Mouse (Mus musculus) natural killer cell, adult 2 months (primary cell): Measurements from ENCODE around the gene Slc6a5.
"Not testable (repeated sequence)": the region's sequence is repeated elsewhere in the genome, so short reads cannot be mapped to it uniquely, and the experiment has no call there.

Experiments
- DNase-seq, 2 experiments: peaks; one replicate each; pipeline ENCODE4 v3.0.0; 2022; ENCODE audit warnings: low spot score in 2 of 2

The Slc6a5 gene

DNA sequence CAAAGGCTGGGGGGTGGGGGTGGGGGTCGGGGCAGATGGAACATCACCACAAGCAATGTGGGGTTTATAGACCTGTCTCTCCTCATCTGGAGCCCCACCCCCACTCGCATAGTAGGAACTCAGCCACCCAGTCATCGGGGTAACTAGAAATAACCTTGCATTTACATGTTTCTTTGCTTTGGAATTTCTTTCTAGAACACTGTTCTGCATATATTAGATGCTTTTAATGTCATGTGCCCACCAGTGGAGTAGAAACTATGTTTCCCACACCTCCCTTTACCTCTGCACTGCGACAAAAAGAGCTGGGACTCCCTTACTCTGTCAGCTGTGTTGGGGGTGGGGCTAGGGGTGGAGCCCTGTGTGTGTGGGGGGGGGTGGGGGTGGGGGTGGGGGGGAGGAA is 3.2 kb downstream of the Slc6a5 start:
- no peak for DNase-seq

DNA sequence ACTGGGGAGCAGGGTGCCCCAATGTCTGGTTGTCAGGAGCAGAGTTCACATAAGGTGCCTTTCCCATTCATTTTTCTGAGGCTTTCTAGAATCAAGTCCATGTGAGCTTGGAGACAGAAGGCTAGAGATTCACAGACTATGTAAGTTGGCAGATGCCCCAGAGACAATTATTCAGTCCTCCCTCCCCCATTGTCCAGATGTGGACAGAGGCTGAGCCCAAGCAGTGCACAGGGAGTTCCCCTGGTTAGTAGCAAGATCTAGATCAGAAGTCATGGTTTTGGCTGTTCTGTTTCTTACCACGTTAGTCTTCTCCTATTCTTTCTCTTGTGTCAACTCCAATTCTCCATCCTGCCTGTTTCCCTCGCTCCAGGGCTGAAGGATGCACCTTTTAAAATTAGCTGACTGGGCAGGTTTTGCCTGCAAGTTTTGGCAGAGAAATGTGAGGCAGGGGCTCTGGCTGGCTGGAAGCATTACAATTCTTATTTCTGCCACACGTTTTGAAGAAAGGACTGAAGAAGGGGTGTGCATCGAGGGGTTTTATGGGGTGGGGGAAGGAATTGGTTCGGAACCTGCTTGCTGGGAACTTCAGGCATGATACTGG is 3.9 kb downstream of the Slc6a5 start:
- no peak for DNase-seq

GRCm38 (mm10) chr7:49914946-49915345 is 5.0 kb downstream of the Slc6a5 start:
- DNase-seq, result no peak

DNA sequence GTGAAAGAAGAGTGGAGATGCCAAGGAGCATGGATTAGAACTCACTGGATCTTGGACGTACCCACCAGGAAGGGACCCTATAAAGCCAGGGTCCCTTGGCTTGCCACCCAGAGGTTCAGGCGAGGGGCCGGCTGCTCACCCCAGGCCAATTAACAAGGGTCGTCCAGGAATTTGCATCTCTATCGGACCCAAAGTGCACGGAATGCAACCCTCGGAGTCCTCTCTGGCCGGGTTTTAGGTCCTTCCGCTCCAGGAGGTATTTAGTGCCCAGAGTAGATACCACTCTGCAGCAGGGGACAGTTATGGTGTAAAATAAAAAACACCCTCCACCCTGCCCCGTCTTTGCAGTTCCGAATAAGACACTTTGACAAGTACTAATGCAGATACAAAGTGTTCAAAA is 5.5 kb downstream of the Slc6a5 start:
- no peak for DNase-seq

DNA sequence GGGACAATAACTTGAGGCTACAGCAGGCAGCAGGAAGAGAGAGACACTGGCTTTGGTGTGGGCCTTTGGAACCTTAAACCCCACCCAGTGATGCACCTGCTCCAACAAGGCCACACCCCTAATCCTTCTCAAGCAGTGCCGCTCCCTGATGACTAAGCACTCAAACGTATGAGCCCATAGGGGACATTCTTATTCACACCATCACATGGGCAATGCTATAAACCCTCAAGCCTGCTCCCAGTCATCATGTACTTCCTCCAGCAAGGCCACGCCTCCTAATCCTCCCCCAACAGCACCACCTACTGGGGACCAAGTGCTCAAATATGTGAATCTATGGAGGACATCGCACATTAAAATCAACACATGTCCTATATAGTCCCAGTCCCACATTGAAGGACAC is 9.5 kb downstream of the Slc6a5 start:
- no peak for DNase-seq

DNA sequence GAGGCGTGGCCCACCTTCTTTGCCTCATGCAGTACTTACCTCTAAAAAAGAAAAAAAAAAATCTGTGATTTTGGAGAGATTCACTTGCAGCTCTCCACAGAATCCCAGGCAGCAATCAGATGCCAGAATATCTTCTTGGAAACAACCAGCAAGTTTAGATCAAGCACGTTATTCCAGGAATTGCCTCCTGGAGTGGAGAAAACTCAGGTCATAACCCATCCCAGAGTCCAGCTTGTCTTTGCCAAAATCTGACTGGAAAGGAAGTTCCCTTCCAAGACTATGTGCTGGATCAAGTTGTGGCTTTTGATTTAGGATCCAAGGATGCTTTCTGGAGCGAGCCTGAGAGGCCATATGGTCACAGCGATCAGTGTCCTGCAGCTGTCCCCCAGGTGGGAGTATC is 10.8 kb downstream of the Slc6a5 start:
- no peak for DNase-seq

GRCm38 (mm10) chr7:49922928-49923327 is 13.0 kb downstream of the Slc6a5 start:
- no peak for DNase-seq

DNA sequence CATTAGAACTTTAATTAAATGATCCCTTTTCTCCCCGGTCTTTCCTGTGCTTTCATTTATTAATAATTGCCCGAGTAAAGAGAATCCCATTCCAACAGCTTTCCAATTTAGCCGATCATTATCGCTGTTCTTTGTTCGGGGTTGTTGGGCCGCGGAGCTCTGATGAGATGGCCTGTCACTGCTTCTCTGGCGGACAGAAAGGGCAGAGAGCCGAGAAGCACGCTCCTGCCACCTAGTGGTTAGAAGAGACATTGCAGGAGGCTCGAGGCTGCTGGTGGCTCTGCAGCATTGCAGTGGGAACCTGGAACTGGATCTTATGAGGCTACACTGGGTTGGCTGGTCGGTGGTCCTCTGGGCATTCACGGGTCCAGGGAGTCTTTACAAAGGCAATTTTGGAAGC is 13.4 kb downstream of the Slc6a5 start:
- peak; percentile 42 to 58 for DNase-seq

DNA sequence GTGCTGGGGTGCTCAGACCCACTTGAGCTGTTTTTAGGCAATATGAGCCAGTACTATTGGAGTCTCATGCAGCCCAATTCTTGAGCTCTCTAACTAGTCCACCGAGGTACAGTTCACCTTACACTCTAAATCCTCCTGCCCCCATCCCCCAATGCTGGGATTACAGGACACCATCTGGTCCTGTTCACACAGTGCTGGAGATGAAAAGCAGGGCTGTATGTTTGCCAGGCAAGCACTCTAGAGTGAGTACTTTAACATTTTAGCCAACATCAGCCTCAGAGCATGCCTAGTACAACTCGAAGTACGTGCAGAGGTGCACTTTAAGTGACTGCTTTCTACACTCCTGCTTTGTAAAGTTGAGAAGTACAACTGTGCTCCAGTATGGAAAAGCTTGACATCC is 18.6 kb downstream of the Slc6a5 start:
- no peak for DNase-seq

DNA sequence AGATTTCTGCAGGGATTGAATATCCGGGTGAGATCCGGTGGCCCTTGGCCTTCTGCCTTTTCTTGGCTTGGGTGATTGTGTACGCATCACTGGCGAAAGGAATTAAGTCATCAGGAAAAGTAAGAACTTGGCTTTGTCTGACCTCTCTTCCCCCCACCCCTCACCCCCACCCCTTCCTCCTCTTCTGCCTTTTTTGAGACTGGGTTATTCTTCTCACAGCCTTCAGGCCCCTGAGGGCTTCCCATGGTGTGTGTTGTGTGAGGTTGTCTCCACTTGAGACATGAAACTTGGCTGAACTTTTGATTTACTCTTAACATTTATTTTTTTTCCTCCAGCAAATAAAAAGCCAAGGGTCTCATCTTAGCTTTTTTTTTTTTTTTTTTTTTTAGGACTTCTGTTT is 20.1 kb downstream of the Slc6a5 start:
- no peak for DNase-seq

DNA sequence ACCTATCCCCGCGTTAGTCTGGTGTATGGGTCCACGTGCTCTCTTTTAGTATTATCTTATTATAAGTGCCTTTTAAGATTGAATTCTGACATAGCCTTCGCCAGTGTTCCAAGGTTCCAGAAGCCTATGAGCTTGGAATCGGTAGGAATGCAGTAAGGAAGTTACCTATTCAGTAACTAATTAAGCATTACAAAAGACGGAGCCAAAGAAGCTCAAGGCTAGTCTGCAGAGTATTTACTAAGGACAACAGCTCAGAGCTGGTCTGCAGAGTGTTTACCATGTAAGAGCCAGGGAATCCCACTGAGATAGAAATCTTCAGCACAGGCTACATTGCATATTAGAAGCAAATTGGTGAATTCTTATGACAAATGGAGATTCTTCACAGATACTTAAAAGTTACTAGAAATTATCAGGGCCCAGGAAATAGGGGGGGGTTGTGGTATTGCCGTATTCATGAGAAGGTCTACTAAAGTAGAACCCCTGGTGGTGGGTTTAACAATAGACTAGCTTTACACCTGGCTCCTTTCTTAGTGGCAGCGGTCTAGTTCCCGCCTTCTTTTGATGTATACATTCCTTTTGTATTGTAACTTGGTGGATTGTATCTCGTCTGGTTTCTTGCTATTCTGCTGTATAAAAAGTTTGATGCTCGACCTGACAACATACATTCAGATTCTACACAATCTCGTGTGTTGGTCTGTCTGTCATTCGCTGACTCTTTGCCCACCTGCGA is 23.6 kb downstream of the Slc6a5 start:
- DNase-seq, result not testable (repeated sequence)

DNA sequence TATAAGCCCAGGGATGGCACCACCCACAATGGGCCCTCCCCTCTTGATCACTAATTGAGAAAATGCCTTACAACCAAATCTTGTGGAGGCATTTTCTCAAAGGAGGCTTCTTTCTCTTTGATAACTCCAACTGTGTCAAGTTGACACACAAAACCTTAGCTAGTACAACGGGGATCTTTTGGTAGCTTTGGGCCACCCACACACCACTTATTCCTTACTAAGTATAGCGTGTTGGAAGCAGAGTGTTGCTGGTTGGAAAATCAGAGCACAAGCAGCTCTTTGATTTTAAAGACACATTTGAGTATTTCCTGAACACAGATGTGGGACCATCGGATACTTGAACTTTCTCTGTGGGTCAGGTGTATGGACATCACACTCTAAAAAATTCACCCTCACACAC is 26.9 kb downstream of the Slc6a5 start:
- no peak for DNase-seq

DNA sequence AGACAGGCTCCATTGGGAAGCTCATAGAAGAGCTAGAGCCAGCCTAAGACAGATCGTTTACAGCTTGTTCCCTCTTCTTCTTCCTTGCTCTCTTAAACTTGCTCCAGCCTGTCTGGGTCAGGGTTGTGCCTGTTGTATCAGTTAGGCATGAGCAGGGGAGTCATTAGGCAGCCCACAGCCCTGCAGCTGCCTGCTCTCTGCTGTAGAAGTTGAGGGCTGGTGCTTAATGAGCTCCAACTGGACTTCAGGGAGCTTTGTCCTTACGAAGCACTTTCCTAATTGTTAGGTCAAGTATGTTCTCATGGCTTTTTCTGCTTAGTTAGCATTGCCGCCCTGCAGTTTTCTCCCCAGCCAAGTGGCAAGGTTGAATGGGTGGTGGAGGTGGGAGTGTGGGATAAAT is 32.1 kb downstream of the Slc6a5 start:
- DNase-seq, result no peak

GRCm38 (mm10) chr7:49942490-49942889 is 32.5 kb downstream of the Slc6a5 start:
- no peak for DNase-seq

DNA sequence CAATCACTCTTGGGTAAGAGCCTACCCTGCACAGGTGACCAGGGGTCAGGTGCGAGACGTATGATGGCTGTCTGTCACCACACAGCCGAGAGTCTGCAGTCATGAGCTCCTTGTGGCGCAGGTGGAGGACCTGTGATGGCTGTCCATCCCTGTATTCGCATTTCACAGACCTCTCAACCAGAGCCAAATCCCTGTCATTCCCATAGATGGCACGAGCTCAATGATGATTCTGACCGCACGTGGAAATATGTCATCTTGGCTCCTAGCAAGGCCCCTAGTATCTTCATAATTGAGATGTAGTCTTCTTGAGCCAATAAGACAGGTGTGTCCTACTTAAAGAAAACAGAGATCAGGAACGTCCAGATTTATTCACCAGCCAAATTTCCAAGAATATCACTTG is 36.7 kb downstream of the Slc6a5 start:
- DNase-seq, result no peak

DNA sequence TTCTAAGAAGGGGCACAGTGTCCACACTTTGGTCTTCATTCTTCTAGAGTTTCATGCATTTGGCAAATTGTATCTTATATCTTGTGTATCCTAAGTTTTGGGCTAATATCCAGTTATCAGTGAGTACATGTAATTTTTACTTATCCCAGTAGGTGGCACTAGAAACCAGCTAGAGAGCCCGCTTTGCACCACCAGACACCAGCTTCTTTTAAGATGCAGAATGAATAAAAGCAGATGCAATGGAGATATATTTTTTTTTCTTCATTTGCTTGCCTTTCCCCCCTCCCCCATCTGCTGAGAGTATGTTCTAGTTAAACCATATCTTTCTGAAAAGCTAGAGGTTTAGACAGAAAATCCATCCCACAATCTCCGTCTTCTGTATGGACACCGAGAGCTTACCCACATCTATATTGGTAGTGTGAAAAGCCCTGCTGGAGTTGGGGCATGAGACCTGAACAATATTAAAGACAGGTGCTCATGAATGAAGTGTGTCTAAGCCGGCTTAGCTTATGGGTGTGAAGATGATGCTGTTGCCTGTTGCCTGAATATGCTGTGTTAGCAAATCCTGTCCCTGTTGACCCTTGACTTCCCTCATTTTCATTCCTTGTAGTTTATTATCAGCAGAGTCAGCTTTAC is 43.7 kb downstream of the Slc6a5 start:
- no peak for DNase-seq

- no peak for DNase-seq
These were observed 44.9 kb downstream of the Slc6a5 start for GRCm38 (mm10) chr7:49954834-49955233.

- DNase-seq, result no peak
These were observed 47.2 kb downstream of the Slc6a5 start for GRCm38 (mm10) chr7:49957142-49957541.

DNA sequence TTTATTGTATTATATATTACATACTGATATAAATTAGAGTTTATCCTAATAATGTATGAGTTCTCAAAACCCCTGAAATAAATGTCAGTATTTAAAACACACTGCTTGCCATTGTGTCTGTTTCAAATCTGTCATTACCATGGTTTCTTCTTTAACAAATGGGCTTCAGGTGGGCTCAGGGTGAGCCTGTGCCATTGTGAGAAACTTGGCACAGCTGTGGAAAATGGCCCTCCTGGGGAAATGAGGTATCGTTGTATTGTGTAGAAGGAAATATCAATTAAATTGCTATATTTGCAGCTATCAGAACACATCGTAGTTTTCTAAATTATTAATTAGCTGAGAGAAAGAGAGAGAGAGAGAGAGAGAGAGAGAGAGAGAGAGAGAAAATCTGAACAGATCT is 53.8 kb downstream of the Slc6a5 start:
- DNase-seq, result no peak

GRCm38 (mm10) chr7:49969516-49969915 is 59.6 kb downstream of the Slc6a5 start:
- no peak for DNase-seq

DNA sequence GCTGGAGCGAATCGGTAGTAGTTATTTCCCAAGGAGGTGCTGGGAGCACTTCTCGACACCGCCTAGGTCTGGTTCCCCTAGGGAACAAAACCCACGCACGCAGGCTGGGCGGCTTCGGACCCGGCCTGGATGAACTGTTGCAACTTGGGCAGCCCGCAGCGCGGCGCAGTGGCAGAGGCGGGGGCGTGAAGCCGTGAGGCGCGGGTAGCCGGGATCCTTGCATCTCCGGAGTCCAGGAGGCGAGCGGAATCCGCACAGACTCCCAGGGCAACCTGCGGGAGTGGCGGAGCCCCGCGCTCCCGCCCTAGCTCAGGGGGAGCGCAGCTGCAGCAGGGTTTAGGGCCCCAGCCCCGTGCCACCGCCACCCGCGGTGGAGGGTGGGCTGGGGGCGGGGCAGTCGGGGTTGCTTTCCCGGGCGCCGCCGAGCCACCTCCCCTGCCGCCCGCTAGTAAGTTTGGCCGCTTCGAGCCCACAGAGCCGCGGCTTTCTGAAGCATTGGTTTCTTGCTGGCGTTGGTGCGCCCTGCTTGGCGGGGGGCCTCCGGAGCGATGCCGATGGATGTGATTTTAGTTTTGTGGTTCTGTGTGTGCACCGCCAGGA is 65.0 kb downstream of the Slc6a5 start, which contains the start of gene Nell1:
TSS of gene Nell1 (plus strand) at position 24 of the 600 bp plus-strand sequence.
- DNase-seq, result no peak

- DNase-seq, result no peak
These were observed 65.6 kb downstream of the Slc6a5 start for GRCm38 (mm10) chr7:49975441-49976121.
